Mouse (Mus musculus) limb, embryonic 12.5 days (tissue): Measurements from ENCODE around the gene Hoxd8. TPM values are rescaled to one million over a fixed set of nuclear protein-coding genes. Genes with fewer than 3 reads are reported as not detected.

Experiments
- ATAC-seq: fragments of 200-750 bp; cut with Nextera tagmentation; 2 replicates; pipeline ENCODE4 v1.8.0; 2017; ENCODE audit warnings: low read depth, moderate TSS enrichment; ENCODE audit not compliant: insufficient number of reproducible peaks, insufficient read depth, low FRiP score, low TSS enrichment
- H3K27ac ChIP-seq: fragments of 300-500 bp; sonication (generic); 2 replicates; pipeline ENCODE4 v1.5.1; 2016; ENCODE audit warnings: mild to moderate bottlenecking, moderate library complexity
- H3K27me3 ChIP-seq: fragments of 300-500 bp; sonication (generic); 2 replicates; pipeline ENCODE4 v1.6.1; 2016; ENCODE audit warnings: mild to moderate bottlenecking, moderate library complexity
- H3K36me3 ChIP-seq: fragments of 300-500 bp; sonication (generic); 2 replicates; pipeline ENCODE4 v1.6.1; 2016; ENCODE audit warnings: mild to moderate bottlenecking, moderate library complexity
- H3K4me1 ChIP-seq: fragments of 300-500 bp; sonication (generic); replicated peaks from 2 replicates; pipeline ENCODE4 v1.6.1; 2016
- H3K4me2 ChIP-seq: fragments of 300-500 bp; sonication (generic); 2 replicates; pipeline ENCODE4 v1.6.1; 2016; ENCODE audit warnings: mild to moderate bottlenecking, moderate library complexity
- H3K4me3 ChIP-seq: fragments of 300-500 bp; sonication (generic); replicated peaks from 2 replicates; pipeline ENCODE4 v1.5.1; 2016; ENCODE audit warnings: mild to moderate bottlenecking
- H3K9ac ChIP-seq: fragments of 300-500 bp; sonication (generic); replicated peaks from 2 replicates; pipeline ENCODE4 v1.6.1; 2016; ENCODE audit warnings: mild to moderate bottlenecking, moderate library complexity
- H3K9me3 ChIP-seq: fragments of 300-500 bp; sonication (generic); 2 replicates; pipeline ENCODE4 v1.6.1; 2016; ENCODE audit warnings: mild to moderate bottlenecking, moderate library complexity
- WGBS: fragments of 180-500 bp; shearing (Covaris S2); methylation state at CpG from one replicate; pipeline ENCODE4 v1.1.7; 2016; 5-methylcytosine and 5-hydroxymethylcytosine counted together
- polyA plus RNA-seq: library from polyadenylated mRNA; unstranded; fragments of >200 nt; fragmentation: Nextera tagmentation; extraction: Ambion mirVana; gene quantifications from 2 replicates; pipeline ENCODE4 v1.2.1, GENCODE M21; 2016

The Hoxd8 gene
- polyA plus RNA-seq = 7.5 and 7.8 TPM in 2 replicates

DNA sequence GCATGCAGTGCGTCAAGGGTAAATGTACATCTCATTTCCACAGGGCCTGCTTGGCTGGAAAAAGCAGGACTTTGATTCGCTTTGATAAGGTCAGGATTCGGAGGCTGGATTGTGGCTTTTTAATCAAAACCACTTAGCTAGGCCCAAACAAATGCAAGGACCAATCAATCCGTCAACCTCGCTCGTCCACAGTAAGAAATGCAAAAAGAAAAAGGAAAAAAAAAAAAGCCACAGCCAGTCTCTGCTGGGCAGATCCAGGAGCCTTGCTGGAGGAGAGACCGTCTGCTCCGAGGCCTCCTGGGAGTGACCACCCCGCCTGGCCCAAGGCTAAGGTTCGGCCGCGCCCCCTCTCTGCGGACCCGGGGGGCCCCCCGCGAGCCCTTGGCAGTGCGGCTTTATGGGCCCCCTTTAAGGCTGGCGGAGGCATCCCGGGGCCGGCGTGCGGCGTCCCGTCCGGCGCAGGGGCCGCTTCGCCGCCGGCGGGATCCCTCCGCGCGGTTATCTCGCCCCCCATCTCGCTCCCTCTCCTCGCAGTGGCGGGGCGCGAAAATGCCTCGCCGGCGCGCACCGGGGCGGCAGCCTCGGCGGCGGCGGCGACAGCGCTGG is at the start of gene Hoxd8:
TSS of gene Hoxd8 (plus strand) at position 223 of the 606 bp plus-strand sequence.
- peak within 1 kb of the TSS; percentile 92 for H3K27ac ChIP-seq
- 1% methylated on average over 43 of the region's 52 CpGs for WGBS
- no peaks in the 10 kb centered on the region for H3K9me3 ChIP-seq
- H3K27me3 ChIP-seq = peaks cover 77% of the 10 kb centered on the region
- H3K36me3 ChIP-seq = no peaks in the 10 kb centered on the region
- ATAC-seq = peak; percentile 49; the same call in 1 of the 2 replicates
- H3K4me3 ChIP-seq = peak within 1 kb of the TSS; percentile 66
- H3K4me2 ChIP-seq = peak within 1 kb of the TSS; percentile 78
- H3K9ac ChIP-seq = peak within 1 kb of the TSS; percentile 88
- peaks cover 35% of the 10 kb centered on the region for H3K4me1 ChIP-seq

DNA sequence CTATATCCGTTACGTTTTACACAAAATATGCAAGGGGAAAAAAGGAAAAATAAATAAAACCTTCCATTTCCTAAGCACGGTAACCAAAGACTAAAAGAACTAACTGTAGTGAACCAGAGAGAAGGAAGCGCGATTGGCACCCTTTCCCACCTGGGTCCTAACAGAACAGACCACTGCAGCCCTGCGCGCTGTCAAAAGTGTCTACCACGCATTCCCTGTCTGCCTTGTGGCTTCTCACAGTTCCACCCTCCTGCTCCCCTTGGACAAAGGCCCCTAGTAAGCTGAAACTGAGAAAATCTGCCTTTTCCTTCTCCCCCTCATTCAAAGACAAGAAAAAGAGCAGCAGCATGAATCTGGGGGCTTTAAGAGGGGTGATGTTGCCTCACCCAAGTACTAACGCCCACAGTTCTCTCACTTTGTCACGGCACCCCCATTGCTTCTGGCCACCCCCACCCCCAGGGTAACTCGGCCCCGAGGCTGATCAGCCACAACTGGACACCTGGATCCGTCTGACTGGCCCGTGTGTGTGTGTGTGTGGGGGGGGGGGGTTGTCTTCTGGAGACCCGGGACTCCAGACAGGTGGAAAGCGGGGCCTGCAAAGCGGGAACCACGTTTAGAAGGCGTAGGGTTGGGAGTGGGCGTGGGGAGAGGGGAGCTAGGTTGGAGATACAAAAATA is 49.5 kb upstream of the Hoxd8 start:
- H3K9ac ChIP-seq = peak overlapping the region; percentile 93
- ATAC-seq = no peak
- H3K4me1 ChIP-seq = peaks cover 33% of the 10 kb centered on the region
- peak overlapping the region; percentile 57 for H3K4me3 ChIP-seq
- no peaks in the 10 kb centered on the region for H3K9me3 ChIP-seq
- H3K27ac ChIP-seq = peak overlapping the region; percentile 92
- H3K27me3 ChIP-seq = peaks cover 68% of the 10 kb centered on the region
- WGBS = 5% methylated on average over 20 of the region's 20 CpGs
- peak overlapping the region; percentile 70 for H3K4me2 ChIP-seq
- H3K36me3 ChIP-seq = 0 out of 2 replicates have a peak, but pooled peaks cover 8% of the 10 kb centered on the region

DNA sequence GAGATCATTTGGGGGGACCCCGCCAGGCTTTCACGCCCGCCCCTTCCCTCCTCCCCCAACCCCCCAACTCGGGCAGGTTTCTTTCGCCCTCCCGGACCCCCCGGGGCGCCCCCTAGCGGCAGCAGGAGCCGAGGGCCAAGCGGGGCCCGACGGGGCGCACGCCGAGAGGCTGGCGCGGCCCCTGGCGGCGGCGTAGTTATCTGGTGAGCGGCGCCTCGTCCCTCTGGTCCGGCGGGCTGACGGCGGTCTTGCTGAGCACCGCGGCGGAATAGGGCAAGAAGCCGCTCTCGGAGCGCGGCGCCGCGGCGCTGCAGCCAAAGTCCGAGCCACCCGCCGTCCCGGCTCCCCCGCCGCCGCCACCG is 49.0 kb upstream of the Hoxd8 start:
- peaks cover 28% of the 10 kb centered on the region for H3K4me1 ChIP-seq
- H3K27ac ChIP-seq = peak overlapping the region; percentile 92
- H3K4me3 ChIP-seq = peak overlapping the region; percentile 57
- peaks cover 65% of the 10 kb centered on the region for H3K27me3 ChIP-seq
- H3K4me2 ChIP-seq = peak overlapping the region; percentile 70
- no peak for ATAC-seq
- under 1% methylated on average over 33 of the region's 47 CpGs for WGBS
- H3K9ac ChIP-seq = peak overlapping the region; percentile 93
- 0 out of 2 replicates have a peak, but pooled peaks cover 8% of the 10 kb centered on the region for H3K36me3 ChIP-seq
- H3K9me3 ChIP-seq = no peaks in the 10 kb centered on the region

DNA sequence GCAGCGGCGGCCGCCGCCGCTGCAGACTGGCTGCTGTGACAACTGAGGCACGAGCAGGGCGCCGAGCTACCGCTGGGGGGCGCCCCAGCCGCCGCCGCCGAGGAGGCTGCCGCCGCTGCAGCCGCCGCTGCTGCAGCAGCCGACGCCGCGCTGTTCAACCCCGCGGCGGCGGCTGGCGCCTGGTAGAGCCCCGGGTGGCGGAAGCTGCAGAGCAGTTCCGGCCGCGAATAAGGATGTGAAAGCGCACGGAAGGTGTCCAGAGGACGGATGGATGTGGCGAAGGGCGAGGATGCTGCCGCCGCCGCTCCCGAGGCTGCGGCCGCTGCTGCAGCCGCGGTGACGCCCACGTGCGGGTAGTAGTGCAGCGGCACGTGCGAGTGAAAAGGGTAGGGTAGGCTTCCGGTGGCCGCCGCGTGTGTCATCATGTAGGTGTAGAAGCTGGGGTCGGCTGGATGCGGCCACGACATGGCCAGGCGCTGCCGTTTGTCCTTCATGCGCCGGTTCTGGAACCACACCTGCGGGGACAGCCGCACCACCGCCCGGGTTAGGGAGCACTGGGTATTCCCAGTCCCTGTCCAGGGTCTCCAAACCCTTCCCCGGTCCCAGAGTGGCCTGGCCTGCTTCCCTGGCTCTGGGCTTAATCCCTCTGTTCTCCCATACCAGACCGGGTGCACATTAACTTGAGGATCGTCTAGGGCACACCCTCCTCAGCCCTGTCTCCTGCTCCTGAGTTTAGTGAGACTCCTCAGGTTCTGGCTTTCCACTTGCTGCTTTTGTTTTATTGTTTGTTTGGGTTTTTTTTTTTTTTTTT is 48.4 kb upstream of the Hoxd8 start:
- peak overlapping the region; percentile 93 for H3K9ac ChIP-seq
- 0 out of 2 replicates have a peak, but pooled peaks have one; percentile 38 for ATAC-seq
- no peaks in the 10 kb centered on the region for H3K9me3 ChIP-seq
- peaks cover 27% of the 10 kb centered on the region for H3K4me1 ChIP-seq
- 0 out of 2 replicates have a peak, but pooled peaks cover 8% of the 10 kb centered on the region for H3K36me3 ChIP-seq
- peaks cover 67% of the 10 kb centered on the region for H3K27me3 ChIP-seq
- peak overlapping the region; percentile 70 for H3K4me2 ChIP-seq
- H3K4me3 ChIP-seq = peak overlapping the region; percentile 57
- WGBS = under 1% methylated on average over 64 of the region's 69 CpGs
- H3K27ac ChIP-seq = peak overlapping the region; percentile 92

DNA sequence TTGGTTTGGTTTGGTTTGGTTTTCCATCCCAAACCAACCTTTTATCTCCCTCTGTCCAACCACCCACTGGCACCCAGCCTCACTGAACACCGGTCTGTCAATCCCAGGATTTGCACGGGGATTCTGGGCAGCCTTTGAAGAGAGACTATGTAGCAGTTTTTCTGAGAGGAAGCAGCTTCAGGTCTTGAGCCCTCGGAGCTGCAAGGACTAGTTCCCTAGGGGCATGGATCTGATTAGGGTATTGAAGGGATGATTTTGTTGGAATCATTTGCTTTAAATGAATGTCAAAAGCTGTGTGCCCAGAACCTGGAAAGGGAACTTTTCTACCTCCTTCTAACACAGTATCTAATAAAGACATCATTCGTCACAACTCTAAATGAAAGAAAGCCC is 47.8 kb upstream of the Hoxd8 start:
- H3K4me2 ChIP-seq = peak overlapping the region; percentile 70
- H3K36me3 ChIP-seq = 0 out of 2 replicates have a peak, but pooled peaks cover 8% of the 10 kb centered on the region
- H3K27me3 ChIP-seq = peaks cover 70% of the 10 kb centered on the region
- peak overlapping the region; percentile 93 for H3K9ac ChIP-seq
- peak overlapping the region; percentile 57 for H3K4me3 ChIP-seq
- no peak for ATAC-seq
- H3K4me1 ChIP-seq = peaks cover 26% of the 10 kb centered on the region
- 0% methylated on average over 4 of the region's 4 CpGs for WGBS
- peak overlapping the region; percentile 92 for H3K27ac ChIP-seq
- no peaks in the 10 kb centered on the region for H3K9me3 ChIP-seq

DNA sequence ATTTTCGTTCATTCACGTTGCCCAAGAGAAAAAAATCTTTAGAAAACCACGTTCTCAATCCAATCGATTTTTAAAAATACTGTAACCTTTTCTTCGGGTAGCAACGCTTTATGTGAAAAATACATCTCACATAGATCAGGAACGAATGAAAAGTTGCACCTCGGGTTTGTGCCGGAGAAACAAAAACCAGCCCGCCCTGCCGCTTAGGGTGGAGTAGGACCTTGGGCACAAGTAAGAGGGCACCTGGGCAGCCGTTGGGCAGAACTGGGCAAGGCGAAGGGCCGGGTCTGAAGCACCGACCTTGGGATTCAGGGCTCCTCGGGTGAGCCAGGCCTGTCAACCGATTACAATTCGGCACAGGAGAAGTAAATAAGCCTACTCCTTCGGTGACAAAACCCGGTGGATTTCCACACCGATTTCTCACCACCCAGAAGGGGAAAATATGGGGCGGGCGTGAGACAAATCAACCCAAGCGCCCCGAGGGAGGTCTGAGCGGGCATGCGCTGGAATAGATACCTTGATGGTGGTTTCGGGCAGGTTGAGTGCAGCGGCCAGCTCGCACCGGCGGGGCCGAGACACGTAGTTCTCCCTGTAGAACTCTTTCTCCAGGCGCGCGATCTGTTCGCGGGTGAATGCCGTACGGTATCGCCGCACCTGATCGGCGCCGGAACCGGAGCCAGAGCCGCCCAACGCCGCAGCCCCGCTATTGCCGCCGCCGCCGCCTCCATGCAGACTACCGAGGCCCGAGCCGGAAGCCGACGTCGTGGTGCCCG is 47.0 kb upstream of the Hoxd8 start:
- H3K27me3 ChIP-seq = peaks cover 70% of the 10 kb centered on the region

DNA sequence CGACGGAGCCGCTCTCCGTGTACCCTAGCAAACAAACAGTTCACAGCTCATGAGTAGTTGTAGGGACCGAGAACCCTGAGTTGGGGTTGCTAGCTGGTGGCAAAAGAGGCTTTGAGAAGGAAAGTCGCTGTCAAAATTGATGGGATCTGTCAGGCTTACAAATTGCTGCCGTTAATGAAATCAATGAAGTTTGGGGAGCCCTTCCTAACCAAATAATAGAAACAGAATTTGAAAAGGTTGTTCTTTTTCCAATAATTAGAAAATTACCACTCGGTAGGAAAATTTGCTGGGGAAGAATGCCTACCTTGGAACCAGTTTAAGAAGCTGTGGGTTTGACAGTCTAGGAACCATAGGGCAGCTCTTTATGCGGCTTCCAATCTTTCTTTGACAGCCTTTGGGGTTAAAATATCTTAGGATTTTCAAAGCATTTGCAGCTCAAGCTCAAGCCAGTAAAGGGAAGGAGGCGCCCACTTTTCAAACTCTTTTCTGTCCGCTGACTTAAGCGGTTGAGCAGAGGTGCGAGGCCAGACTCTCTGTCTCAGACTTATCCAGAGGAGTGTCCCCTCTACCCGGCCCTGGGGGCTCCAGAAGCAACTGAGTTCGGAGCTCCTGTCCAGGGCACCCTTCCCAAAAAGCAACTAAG is 46.3 kb upstream of the Hoxd8 start:
- ATAC-seq = no peak
- Histone ChIP-seq H3K36me3 (0 out of 2 replicates have a peak, but pooled peaks cover 8% of the 10 kb centered on the region), H3K9ac (peak overlapping the region; percentile 93), H3K4me3 (peak overlapping the region; percentile 57), H3K27ac (peak overlapping the region; percentile 90), H3K27me3 (peaks cover 72% of the 10 kb centered on the region), H3K4me1 (peaks cover 31% of the 10 kb centered on the region), H3K4me2 (peak overlapping the region; percentile 70), H3K9me3 (no peaks in the 10 kb centered on the region)
- 2% methylated on average over 15 of the region's 15 CpGs for WGBS

More for the DNA sequence above, 47.0 kb upstream of the Hoxd8 start:
- 0 out of 2 replicates have a peak, but pooled peaks cover 8% of the 10 kb centered on the region for H3K36me3 ChIP-seq
- H3K4me3 ChIP-seq = peak overlapping the region; percentile 57
- peak overlapping the region; percentile 70 for H3K4me2 ChIP-seq
- whole genome bisulfite sequencing = 2% methylated on average over 62 of the region's 62 CpGs
- no peak for ATAC-seq
- peak overlapping the region; percentile 93 for H3K9ac ChIP-seq
- H3K4me1 ChIP-seq = peaks cover 30% of the 10 kb centered on the region
- no peaks in the 10 kb centered on the region for H3K9me3 ChIP-seq
- peak overlapping the region; percentile 90 for H3K27ac ChIP-seq

DNA sequence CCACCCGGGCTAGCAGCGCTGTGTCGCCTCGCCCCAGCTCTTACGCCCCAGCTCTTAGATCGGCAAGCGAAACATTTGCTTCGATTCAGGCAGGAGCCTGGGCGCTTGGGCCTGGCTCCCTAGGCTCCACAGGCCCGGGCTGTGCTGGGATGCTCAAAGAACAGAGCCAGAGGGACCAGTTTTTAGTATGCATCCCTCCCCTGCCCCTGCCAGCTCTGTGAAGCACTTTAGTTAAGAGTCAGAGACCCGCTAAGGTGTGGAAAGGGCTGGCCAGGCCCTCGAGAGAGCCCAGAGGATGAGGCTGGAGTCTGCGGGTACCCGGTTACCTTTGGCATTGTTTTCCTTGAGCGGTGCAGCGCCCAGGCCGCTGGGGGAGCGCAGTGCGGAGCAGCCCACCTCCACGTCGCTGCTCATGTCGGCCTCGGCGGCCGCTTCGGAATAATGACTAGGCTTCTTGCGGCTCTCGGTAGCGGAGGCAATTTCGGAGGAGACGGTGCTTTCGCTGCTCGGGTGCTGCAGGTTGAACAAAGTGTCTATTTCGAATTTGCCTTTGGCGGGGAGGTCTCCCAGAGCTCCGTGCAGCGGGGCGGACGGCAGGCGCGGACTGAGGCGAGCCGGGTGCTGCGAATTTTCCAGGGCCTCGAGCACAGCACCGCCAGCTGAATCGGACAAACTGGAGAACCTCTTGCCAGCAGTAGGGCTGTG is 45.6 kb upstream of the Hoxd8 start:
- H3K27me3 ChIP-seq = peaks cover 76% of the 10 kb centered on the region
- no peaks in the 10 kb centered on the region for H3K9me3 ChIP-seq
- H3K27ac ChIP-seq = peak overlapping the region; percentile 90
- peak overlapping the region; percentile 93 for H3K9ac ChIP-seq
- no peak for ATAC-seq
- H3K4me1 ChIP-seq = peaks cover 34% of the 10 kb centered on the region
- H3K4me2 ChIP-seq = peak overlapping the region; percentile 70
- under 1% methylated on average over 47 of the region's 47 CpGs for WGBS
- H3K4me3 ChIP-seq = peak overlapping the region; percentile 57
- 0 out of 2 replicates have a peak, but pooled peaks cover 8% of the 10 kb centered on the region for H3K36me3 ChIP-seq

DNA sequence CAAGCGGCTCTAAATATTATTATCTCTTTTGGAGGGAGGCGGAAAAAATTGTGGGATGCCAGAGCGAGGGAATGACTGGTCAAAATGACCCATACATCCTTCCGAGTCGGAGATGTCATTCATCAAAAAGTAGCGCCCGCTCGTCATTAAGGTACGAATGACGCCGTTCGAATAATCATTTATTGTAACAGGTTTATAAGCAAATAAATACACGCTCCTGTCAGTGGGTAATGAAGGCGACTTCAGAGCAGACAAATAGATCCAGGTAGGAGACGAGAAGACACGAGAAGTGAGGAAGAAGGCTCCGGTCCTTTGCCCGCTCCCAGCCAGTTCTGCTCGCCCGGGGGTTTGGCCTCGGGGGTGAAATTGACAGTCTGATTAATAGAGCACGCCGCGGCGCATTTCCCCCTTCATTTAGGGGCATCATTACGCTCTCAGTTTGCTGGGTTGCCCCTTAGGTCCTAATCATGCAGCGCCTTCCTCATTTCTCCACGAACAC is 44.9 kb upstream of the Hoxd8 start, which contains the start of gene Evx2:
TSS of gene Evx2 (minus strand) at position 51 of the 499 bp plus-strand sequence.
- no peaks in the 10 kb centered on the region for H3K9me3 ChIP-seq
- 0 out of 2 replicates have a peak, but pooled peaks cover 8% of the 10 kb centered on the region for H3K36me3 ChIP-seq
- peak within 1 kb of the TSS; percentile 93 for H3K9ac ChIP-seq
- H3K4me2 ChIP-seq = peak within 1 kb of the TSS; percentile 70
- H3K4me3 ChIP-seq = peak within 1 kb of the TSS; percentile 57
- H3K27me3 ChIP-seq = peaks cover 76% of the 10 kb centered on the region
- ATAC-seq = no peak
- WGBS = 1% methylated on average over 28 of the region's 28 CpGs
- H3K27ac ChIP-seq = peak within 1 kb of the TSS; percentile 90
- peaks cover 32% of the 10 kb centered on the region for H3K4me1 ChIP-seq
